Mouse (Mus musculus): ENCODE results near the gene B130006D01Rik.

DNA sequence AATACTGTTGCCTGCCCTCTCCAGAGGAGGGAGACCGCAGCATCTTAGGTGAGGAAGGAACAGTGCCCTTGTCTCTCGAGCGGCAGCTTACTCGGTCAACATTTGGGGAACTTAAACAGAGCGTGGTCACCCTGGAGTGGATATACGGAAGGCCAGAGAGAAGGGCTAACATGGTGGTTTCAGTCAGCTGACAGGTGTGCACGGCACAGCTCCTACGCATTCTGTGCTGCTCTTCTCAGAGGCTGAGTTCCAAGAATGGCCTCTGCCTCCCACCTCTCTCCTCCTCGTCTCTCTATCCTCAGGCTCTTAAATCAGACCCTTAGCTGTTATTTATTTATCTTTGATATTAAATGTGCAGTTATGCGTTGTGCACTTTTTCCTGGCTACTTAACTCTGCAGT lies 41.9 kb downstream of the B130006D01Rik start:
- no peak for TF ChIP-seq CTCF (IDR thresholded peaks at IDR 0.05; ENCODE audit: low read depth)
- no peak for TF ChIP-seq EP300 (IDR thresholded peaks at IDR 0.05; ENCODE audit: low read depth)
